ENCODE assay signal across 16 mouse cellular contexts in the genomic region with DNA sequence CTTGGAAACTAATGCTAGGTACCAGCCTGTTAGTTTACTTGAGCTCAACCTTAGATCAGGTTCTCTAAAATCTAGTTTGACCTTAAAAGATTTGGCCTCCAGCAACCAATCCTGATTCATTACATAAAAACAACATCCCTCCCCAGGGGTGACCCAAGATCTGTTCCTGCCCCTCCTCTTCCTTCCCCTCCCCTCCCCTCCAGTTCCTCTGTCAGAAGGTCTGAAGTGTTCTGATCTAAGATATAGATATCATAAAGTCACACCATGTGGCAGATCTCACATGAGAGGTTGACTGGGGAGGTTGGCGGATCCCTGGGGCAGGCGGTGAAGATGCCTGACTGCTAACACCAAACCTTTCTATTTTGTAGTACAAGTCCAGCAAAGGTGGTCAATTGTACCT. TPM values are rescaled to one million over a fixed set of nuclear protein-coding genes. Genes with fewer than 3 reads are reported as not detected.
DNase-seq lines count a peak whose midpoint lies in the region; TF ChIP-seq lines count a peak whose summit lies in the region.
"Not testable (repeated sequence)": the region's sequence is repeated elsewhere in the genome, so short reads cannot be mapped to it uniquely, and the experiment has no call there.
"Had no signal": no experiment of that assay in that cellular context is flagged by ENCODE, and none has a peak within 500 bp of the region (broad histone marks: within the 10 kb centered on the region; RNA-seq: fewer than 3 reads in every experiment).

No protein-coding gene starts in this region.

- H3K36me3 ChIP-seq in heart, adult 2 months (ENCODE audit: control insufficient read depth, insufficient read depth, low read length), result not testable (repeated sequence)

- TF ChIP-seq EP300 in heart, adult 2 months (IDR thresholded peaks at IDR 0.05; ENCODE audit: insufficient read depth, low read depth, low read length), result peak; percentile 99

- TF ChIP-seq CTCF in heart, adult 2 months (IDR thresholded peaks at IDR 0.05), result not testable (repeated sequence)

- H3K79me2 ChIP-seq in heart, adult 2 months (replicated peaks; ENCODE audit: control insufficient read depth, insufficient read depth, low read length), result not testable (repeated sequence)

- peak overlapping the region; percentile 59; the same call in 1 of the 2 replicates for H3K9ac ChIP-seq in heart, adult 2 months (ENCODE audit: low read depth, low read length)

- H3K27me3 ChIP-seq in heart, adult 2 months (ENCODE audit: control insufficient read depth, insufficient read depth, low read length), result not testable (repeated sequence)

- H3K4me3 ChIP-seq in brown adipose tissue, adult 24 weeks (ENCODE audit: insufficient read depth, low read depth, low read length), result not testable (repeated sequence)
- H3K4me3 ChIP-seq in heart, adult 2 months, result peak overlapping the region; percentile 13; the same call in 1 of the 2 replicates

- peak overlapping the region; percentile 95 for H3K27ac ChIP-seq in brown adipose tissue, adult 24 weeks (replicated peaks; ENCODE audit: low read depth, low read length)
- H3K27ac ChIP-seq in heart, adult 2 months, result peak overlapping the region; percentile 86

- not testable (repeated sequence) for H3K4me1 ChIP-seq in brown adipose tissue, adult 24 weeks (ENCODE audit: control insufficient read depth, insufficient read depth, insufficient read length, low read length); heart, adult 2 months (ENCODE audit: control insufficient read depth, insufficient read depth, low read length)

- peak; percentile 71 for DNase-seq in CD4-positive, CD25-positive, alpha-beta regulatory T cell, adult 2 months (ENCODE audit: low read depth, low spot score)
- peak; percentile 40 to 52 for DNase-seq in heart, adult 2 months
- peak; percentile 28 for DNase-seq in kidney, adult 11 months
- DNase-seq in kidney, postnatal 25 days, result peak; percentile 17 to 61
- peak; percentile 57 for DNase-seq in lung, postnatal 25 days (ENCODE audit: low spot score)
- peak; percentile 23 to 45 for DNase-seq in thymus, adult 18-20 months
- peak; percentile 29 to 62 for DNase-seq in thymus, postnatal 36 days

- peak; percentile 72; the same call in 1 of the 2 replicates for TF ChIP-seq POLR2A in heart, adult 2 months (IDR thresholded peaks at IDR 0.05; ENCODE audit: insufficient read depth, low read depth, low read length)

- WGBS in heart, adult 2 months, result 60% methylated on average over 2 of the region's 2 CpGs

- intact Hi-C loops in heart, adult 2 months (cut with DNase I), result not testable (repeated sequence)

RNA-seq across cellular contexts. Expression of a gene that starts 3.8 kb away (rescaled TPM):
- 148 and 362 TPM in 2 replicates for polyA plus RNA-seq in brown adipose tissue, adult 24 weeks (2012; ENCODE audit: insufficient read depth, insufficient read length, missing spikeins)
- 100 to 1,000 TPM; 229 to 273 TPM for total RNA-seq in heart, adult 2 months (2021)
- polyA plus RNA-seq in heart, adult 2 months (2012; rRNA removed), result 596 and 653 TPM in 2 replicates
- total RNA-seq: common myeloid progenitor, adult 5-6 weeks; hematopoietic stem cell, adult 5-6 weeks had no signal
- polyA plus RNA-seq: liver, embryonic 11.5 days had no signal

RNA-seq across cellular contexts. Expression of a gene that starts 54.6 kb away (rescaled TPM):
- 160 and 165 TPM in 2 replicates for polyA plus RNA-seq in brown adipose tissue, adult 24 weeks (2012; ENCODE audit: insufficient read depth, insufficient read length, missing spikeins)
- 100 to 1,000 TPM; 132 to 142 TPM for total RNA-seq in heart, adult 2 months (2021)
- polyA plus RNA-seq in heart, adult 2 months (2012; rRNA removed), result 204 and 233 TPM in 2 replicates

RNA-seq across cellular contexts. Expression of a gene that starts 59.4 kb away (rescaled TPM):
- polyA plus RNA-seq in brown adipose tissue, adult 24 weeks (2012; ENCODE audit: insufficient read depth, insufficient read length, missing spikeins), result 2.5 and 3.0 TPM in 2 replicates
- total RNA-seq in heart, adult 2 months (2021), result 1 to 10 TPM; 6.5 to 7.5 TPM
- polyA plus RNA-seq in heart, adult 2 months (2012; rRNA removed), result 2.4 and 6.1 TPM in 2 replicates
- polyA plus RNA-seq: embryonic facial prominence, embryonic 10.5 days; forebrain, embryonic 15.5 days; heart, embryonic 10.5 days; limb, embryonic 12.5 days; neural tube, embryonic 13.5 days had no signal
